Mouse (Mus musculus) spleen, postnatal 10 days (tissue): ENCODE results near the gene Slc25a10.

Experiments used
- DNase-seq, 2 experiments: peaks; one replicate each; pipeline ENCODE4 v3.0.0; 2021 to 2022; ENCODE audit warnings: low spot score in 2 of 2

Gene Slc25a10

GRCm38 (mm10) chr11:120491317-120492023 lies at the start of gene Slc25a10:
Gene Slc25a10 (plus strand): TSS chr11:120491840.
- DNase-seq, result peak; percentile 86 to 91

DNA sequence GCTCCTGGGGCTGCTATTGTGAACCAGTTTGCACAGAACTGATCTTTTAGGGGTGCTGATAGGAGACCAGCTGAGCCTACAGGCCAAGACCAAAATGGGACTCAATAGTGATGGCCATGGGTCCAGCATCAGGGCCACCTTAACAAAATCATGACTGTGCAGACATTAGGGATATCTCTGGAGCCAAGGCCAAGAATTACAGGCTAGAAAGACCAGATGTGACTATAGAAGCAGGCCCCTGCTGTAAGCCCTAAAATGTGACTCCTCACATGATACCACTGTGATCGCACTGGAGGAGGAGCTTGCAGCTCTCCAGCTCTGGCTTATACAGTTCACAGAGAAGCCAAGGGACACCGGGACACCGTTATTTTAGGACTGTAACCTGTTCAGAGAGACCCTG lies 49.3 kb upstream of the Slc25a10 start, which contains the start of gene Tspan10:
Gene Tspan10 (plus strand): TSS at position 301 of the 400 bp plus-strand sequence.
- DNase-seq, result no peak

GRCm38 (mm10) chr11:120442765-120443280 lies 48.8 kb upstream of the Slc25a10 start:
- no peak for DNase-seq

DNA sequence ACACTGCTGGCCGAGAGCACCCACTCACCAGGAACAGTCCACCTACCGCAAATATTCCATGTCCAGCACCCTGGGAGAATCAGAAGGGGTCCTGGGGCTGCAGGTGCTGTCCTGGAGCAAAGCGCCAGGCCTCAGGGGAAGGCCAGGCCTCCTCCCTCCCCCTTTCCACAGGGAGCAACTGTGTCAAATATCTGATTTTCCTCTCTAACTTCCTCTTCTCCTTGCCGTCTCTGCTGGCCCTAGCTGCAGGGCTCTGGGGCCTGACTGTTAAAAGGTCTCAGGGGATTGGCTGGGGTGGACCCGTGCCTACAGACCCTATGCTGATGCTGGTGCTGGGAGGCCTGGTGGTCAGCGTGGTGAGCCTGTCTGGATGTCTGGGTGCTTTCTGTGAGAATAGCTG lies 47.5 kb upstream of the Slc25a10 start:
- no peak for DNase-seq

- DNase-seq, result no peak
Measured at GRCm38 (mm10) chr11:120445475-120445874, 46.2 kb upstream of the Slc25a10 start.

- DNase-seq, result no peak
Measured at GRCm38 (mm10) chr11:120447179-120447578, 44.5 kb upstream of the Slc25a10 start.

DNA sequence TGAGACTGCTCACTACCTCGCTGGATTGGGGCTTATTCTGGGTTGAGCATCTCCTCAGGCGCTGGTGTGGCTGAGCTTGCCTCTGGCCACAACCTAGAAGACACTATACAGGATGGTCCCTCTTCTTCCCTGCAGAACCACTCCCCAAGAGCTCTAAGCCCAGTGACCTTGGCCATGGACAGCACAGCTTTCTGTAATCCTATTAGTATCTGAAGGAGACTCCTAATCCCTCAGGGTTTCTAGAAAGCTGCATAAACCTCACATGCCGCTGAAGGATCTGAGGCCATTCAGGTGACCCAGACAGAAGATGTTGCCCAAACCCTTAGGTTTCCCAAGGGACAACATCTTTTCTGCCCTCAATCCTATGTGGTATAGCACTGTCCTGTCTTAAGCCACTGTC lies 39.4 kb upstream of the Slc25a10 start:
- no peak for DNase-seq

DNA sequence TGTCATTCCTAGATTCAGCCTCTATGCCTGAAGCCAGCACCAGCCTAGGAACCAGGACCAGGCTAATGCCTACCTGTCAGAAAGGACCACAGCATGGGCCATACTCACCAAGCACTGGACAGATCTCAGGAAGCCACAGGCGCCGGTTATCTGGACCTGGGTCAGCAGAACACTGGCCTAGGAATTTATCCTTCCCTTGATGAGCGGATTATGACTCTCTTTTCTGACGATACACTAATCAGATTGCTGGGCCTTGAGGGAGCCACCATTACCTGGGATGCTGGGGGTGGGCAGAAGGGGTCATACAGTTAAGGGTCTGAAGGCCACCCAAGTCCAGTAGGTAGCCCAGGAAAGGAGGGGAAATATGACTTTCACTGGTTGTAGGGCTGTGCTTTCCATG lies 38.3 kb upstream of the Slc25a10 start, which contains the start of gene Pde6g:
Gene Pde6g (minus strand): TSS at position 195 of the 400 bp plus-strand sequence.
- DNase-seq, result no peak

DNA sequence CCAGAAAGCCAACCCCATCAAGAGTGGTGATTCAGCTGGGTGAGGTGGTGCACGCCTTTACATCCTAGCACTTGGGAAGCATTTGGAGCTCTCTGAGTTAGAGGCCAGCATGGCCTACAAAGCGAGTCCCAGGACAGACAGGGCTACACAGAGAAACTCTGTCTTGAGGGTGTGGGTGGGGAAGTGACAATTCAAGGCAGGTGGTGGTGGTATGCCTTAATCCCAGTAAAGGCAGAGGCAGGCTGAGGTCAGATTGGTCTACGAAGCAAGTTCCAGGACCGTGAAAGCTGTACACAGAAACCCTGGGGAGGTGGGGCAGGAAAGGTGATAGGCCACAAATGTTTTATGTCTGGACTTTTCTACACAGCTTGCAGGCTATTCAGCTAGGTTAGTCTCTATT lies 36.7 kb upstream of the Slc25a10 start:
- no peak for DNase-seq

DNA sequence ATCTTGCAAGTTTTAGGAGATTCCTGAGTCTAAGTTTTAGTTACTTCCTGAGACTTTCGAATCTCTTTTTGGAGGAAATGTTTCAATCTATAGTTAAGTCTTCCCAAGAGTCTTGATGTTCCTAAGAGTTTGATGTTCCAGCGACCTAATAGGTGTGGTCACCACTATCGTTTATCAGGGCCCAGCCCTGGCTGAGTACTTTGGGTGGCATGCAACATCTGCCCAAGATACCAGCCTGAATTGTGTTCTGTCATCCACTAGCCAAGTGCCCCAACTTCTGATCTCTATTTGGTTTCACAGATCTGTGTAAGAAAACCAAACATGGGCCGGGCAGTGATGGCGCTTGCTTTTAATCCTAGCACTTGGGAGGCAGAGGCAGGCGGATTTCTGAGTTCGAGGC lies 36.2 kb upstream of the Slc25a10 start:
- DNase-seq, result no peak

GRCm38 (mm10) chr11:120457370-120457769 lies 34.3 kb upstream of the Slc25a10 start:
- no peak for DNase-seq

GRCm38 (mm10) chr11:120457772-120458751 lies 33.6 kb upstream of the Slc25a10 start, which contains the start of the genes Oxld1 and Ccdc137:
Gene Oxld1 (minus strand): TSS chr11:120458068.
Gene Ccdc137 (plus strand): TSS chr11:120458115.
- peak; percentile 81 to 82 for DNase-seq

GRCm38 (mm10) chr11:120458847-120459597 lies 32.6 kb upstream of the Slc25a10 start:
- peak in 1 of 2 experiments; percentile 45 for DNase-seq

DNA sequence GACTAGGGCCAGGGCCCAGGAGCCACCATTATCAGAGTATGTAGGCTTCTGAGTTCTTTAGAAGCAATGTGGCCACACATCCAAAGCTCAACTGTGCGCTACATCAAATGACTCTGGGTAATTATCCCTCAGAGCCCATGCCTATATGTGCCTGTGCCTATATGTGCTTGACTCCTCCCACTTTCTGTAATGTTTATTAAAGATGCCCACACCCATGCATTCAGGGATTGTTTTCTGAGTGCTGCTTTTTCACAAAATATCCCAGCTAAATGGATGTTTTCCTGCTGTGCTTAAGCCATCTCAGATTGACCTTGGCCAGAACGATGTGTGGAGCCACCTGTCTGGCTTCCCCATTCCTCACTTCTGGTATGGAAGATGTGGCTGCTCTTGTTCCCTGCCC lies 28.1 kb upstream of the Slc25a10 start:
- no peak for DNase-seq

GRCm38 (mm10) chr11:120464365-120464764 lies 27.3 kb upstream of the Slc25a10 start:
- no peak for DNase-seq

- no peak for DNase-seq
Measured at GRCm38 (mm10) chr11:120465521-120465920, 26.1 kb upstream of the Slc25a10 start.

DNA sequence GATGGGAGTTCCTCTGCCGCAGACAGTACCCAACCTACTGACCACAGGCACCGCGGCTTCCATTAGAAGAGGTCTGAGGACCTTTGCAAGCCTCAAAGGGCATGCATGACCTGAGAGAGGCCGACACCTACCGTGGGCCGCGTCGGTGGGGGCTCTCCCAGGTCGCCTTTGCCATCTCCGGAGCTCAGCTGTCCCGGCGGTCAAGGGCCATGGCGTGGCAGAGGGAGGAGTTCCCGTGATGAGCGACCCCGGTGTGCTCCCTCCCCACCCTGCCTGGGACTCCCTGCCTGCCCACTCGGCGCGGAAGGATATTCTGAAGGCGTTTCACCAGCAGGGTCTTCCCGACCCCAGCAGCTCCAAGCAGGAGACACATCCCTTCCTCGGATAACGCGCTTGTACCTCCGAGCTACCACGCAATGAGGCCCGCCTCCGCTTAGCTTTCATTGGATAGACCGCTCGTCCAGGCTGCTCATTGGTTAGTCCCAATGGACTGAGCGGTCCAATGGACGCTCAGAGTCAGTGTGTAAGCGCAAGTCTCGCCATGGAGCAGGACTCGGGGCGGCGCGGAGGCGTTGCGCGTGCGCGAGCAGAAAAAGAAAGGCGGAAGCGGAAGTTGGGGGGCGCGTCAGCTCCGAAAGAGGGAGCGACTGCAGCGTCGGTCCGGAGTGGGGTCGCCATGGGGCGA lies 24.4 kb upstream of the Slc25a10 start, which contains the start of gene Arl16:
Gene Arl16 (minus strand): TSS at position 557 of the 685 bp plus-strand sequence.
- peak; percentile 87 to 96 for DNase-seq

DNA sequence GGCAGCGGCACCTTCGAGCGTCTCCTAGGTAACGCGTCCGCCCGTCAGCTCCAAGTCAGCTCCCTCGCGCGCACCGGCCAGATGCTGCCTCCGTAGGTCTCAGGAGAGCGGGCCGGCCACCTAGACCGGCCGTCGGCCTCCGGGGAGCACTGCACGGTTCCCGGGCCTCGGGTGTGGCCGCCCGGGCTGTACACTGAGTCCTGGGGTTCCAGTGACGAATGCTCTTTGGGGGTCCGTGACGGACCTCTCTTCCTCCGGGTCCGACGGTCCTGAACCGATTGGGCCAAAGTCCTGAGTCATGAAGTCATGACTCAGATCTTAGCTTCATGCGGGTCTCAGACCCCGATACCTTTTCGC lies 23.9 kb upstream of the Slc25a10 start:
- DNase-seq, result no peak

- no peak for DNase-seq
Measured at GRCm38 (mm10) chr11:120472052-120472451, 19.6 kb upstream of the Slc25a10 start.

DNA sequence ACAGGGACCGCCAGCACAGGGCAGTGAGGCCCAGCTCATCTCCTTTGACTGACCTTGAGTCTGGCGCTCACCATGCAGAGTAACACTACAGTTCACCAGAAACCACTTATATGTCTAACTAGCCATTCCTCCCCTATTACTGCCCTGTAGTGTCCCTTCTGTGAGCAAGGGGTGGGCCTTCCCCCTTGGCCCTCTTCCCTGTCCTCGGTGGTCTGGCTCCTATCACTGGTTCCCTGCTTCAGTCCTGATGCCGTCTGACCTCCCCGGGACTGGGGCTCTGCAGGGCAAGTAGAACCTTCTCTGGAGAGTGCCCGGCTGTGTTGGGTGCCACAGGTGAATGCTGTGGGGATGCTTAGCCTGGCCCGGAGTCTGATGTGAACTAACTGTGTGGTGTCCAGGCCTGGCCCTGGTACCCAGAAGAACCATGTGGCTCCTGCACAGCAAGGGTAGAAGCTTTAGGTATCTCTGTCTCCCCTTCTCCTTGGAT lies 8.1 kb upstream of the Slc25a10 start:
- no peak for DNase-seq
